Mouse (Mus musculus): ENCODE measurements around the gene Hecw2. TPM values are rescaled to one million over a fixed set of nuclear protein-coding genes. Genes with fewer than 3 reads are reported as not detected.

Hecw2 gene
- polyA plus RNA-seq, 1 experiment from 2014 or later, result 0.22 TPM

- 50% methylated on average over 3 of the region's 3 CpGs for WGBS (ENCODE audit: missing documents)
Measured at GRCm38 (mm10) chr1:53931314-53931713, 263.7 kb downstream of the Hecw2 start.

GRCm38 (mm10) chr1:53927605-53928004 lies 267.4 kb downstream of the Hecw2 start:
- Histone ChIP-seq H3K27ac (no peak overlapping the region), H3K36me3 (ENCODE audit: inconsistent target) (no peaks in the 10 kb centered on the region), H3K4me3 (ENCODE audit: inconsistent target) (no peak overlapping the region), H3K79me2 (ENCODE audit: inconsistent target) (no peaks in the 10 kb centered on the region)
- WGBS (ENCODE audit: missing documents), result 60% methylated on average over 2 of the region's 4 CpGs

More at GRCm38 (mm10) chr1:53931314-53931713, 263.7 kb downstream of the Hecw2 start:
- H3K79me2 ChIP-seq (ENCODE audit: inconsistent target), result no peaks in the 10 kb centered on the region
- no peak overlapping the region for H3K27ac ChIP-seq
- no peaks in the 10 kb centered on the region for H3K36me3 ChIP-seq (ENCODE audit: inconsistent target)
- H3K4me3 ChIP-seq (ENCODE audit: inconsistent target), result no peak overlapping the region

DNA sequence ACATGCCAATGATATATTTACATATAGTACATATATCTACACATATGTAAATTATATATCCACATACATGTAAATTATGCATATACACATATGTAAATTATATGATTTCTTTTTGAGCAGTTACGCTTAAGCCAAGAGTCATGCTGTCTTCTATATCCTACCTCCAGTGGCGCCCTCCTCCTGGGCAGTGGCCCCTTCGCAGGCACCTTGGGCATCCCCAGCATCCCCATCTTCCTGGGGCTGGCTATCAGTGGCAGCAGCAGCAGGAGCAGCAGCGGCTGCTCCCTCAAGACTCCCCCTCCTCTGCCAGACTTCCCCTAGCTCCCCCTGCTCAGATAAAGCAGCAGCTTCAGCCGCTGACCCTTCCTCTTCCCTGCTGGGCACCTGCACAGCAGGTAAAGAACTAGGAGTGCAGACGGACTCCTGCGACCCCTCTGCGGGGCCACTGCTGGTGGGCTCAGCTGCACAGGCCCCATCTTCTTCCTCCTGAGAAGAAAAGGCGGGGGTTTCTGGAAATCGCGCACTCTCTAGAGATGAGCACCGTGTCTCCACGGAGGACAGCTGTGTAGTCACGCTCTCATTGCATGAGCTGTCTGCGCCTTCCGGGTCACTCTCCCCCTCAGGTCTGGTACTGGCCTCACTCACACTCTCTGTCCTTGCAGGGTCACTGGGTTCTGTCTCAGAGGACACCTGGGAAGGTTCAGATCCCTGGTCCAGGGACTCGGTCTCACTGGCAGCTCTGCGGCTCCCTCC lies 269.6 kb downstream of the Hecw2 start:
- H3K79me2 ChIP-seq (ENCODE audit: inconsistent target), result no peaks in the 10 kb centered on the region
- H3K36me3 ChIP-seq (ENCODE audit: inconsistent target), result no peaks in the 10 kb centered on the region
- no peak overlapping the region for H3K4me3 ChIP-seq (ENCODE audit: inconsistent target)
- WGBS (ENCODE audit: missing documents), result 88% methylated on average over 18 of the region's 18 CpGs
- H3K27ac ChIP-seq, result no peak overlapping the region

- H3K36me3 ChIP-seq (ENCODE audit: inconsistent target), result no peaks in the 10 kb centered on the region
- H3K79me2 ChIP-seq (ENCODE audit: inconsistent target), result no peaks in the 10 kb centered on the region
- no peak overlapping the region for H3K4me3 ChIP-seq (ENCODE audit: inconsistent target)
- WGBS (ENCODE audit: missing documents), result 98% methylated on average over 3 of the region's 3 CpGs
- no peak overlapping the region for H3K27ac ChIP-seq
Measured at GRCm38 (mm10) chr1:53911848-53912247, 283.1 kb downstream of the Hecw2 start.

DNA sequence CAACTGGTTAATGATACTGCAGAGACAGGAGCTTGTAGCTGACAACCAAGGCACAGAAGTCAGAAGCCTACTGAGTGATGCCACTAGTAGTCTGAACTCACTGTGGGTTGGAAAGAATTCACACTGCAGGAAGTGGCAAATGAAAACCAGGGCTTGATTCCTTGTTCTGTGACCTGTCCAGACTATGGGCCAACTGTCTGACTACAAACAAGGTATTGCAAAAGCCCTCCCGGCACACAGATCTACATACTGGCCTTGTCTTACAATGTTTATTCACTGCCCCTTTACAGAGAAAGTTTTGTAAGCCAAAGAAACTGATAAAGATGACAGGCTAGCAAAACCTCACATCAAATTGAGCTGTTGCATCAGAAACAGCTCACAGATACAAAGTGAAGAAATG lies 284.7 kb downstream of the Hecw2 start:
- H3K27ac ChIP-seq, result no peak overlapping the region
- no peaks in the 10 kb centered on the region for H3K79me2 ChIP-seq (ENCODE audit: inconsistent target)
- WGBS (ENCODE audit: missing documents), result 31% methylated on average over 1 of the region's 1 CpGs
- H3K4me3 ChIP-seq (ENCODE audit: inconsistent target), result no peak overlapping the region
- H3K36me3 ChIP-seq (ENCODE audit: inconsistent target), result no peaks in the 10 kb centered on the region

- Histone ChIP-seq H3K79me2 (ENCODE audit: inconsistent target) (no peaks in the 10 kb centered on the region), H3K36me3 (ENCODE audit: inconsistent target) (no peaks in the 10 kb centered on the region), H3K4me3 (ENCODE audit: inconsistent target) (no peak overlapping the region), H3K27ac (no peak overlapping the region)
- 8% methylated on average over 3 of the region's 3 CpGs for WGBS (ENCODE audit: missing documents)
Measured at GRCm38 (mm10) chr1:53909118-53909517, 285.9 kb downstream of the Hecw2 start.

DNA sequence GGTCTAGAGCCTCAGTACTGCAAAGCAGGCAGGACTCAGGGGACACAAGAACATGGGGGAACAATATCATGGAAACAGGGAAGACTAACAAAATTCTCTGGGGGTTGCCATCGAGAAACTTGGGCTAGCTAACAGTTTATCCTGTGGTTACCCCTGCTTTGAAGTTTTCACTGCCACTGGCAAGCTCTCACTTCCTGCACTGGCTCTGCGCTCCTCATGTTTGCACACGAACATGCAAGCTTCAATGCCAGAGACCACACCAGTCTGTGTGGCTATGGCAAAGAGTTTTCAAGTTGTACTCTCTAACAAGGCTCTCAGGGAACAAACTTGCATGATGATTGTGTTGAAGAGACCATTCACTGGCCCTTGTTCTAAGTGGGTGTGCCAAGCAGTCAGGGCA lies 288.8 kb downstream of the Hecw2 start:
- 16% methylated on average over 3 of the region's 3 CpGs for WGBS (ENCODE audit: missing documents)

GRCm38 (mm10) chr1:53900416-53900815 lies 294.6 kb downstream of the Hecw2 start:
- 100% methylated on average over 2 of the region's 2 CpGs for WGBS (ENCODE audit: missing documents)
- Histone ChIP-seq H3K36me3 (ENCODE audit: inconsistent target) (no peaks in the 10 kb centered on the region), H3K79me2 (ENCODE audit: inconsistent target) (no peaks in the 10 kb centered on the region), H3K27ac (no peak overlapping the region), H3K4me3 (ENCODE audit: inconsistent target) (no peak overlapping the region)

More for the DNA sequence above, 288.8 kb downstream of the Hecw2 start:
- Histone ChIP-seq H3K36me3 (ENCODE audit: inconsistent target) (no peaks in the 10 kb centered on the region), H3K79me2 (ENCODE audit: inconsistent target) (no peaks in the 10 kb centered on the region), H3K27ac (no peak overlapping the region), H3K4me3 (ENCODE audit: inconsistent target) (no peak overlapping the region)

DNA sequence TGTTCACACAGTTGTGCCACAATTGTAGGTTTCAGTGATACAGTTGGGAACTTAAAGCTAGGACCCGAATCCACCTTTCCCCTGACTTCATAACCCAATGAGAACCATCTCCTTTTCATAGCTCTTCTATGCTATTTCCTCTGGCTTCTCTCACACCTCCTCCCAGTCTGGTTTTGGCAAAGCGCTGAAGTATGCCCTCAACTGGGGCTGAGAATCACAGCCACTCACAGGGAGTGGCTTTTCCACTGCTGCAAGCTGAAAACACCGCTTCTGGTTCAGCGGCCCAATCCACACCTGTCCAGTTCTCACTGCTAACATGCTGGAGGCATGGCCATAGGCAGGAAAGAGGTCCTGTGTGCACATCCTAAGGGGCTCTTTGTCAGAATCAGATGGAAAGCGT lies 300.7 kb downstream of the Hecw2 start:
- 94% methylated on average over 5 of the region's 5 CpGs for WGBS (ENCODE audit: missing documents)
- H3K36me3 ChIP-seq (ENCODE audit: inconsistent target), result no peaks in the 10 kb centered on the region
- no peaks in the 10 kb centered on the region for H3K79me2 ChIP-seq (ENCODE audit: inconsistent target)
- H3K27ac ChIP-seq, result no peak overlapping the region
- no peak overlapping the region for H3K4me3 ChIP-seq (ENCODE audit: inconsistent target)

DNA sequence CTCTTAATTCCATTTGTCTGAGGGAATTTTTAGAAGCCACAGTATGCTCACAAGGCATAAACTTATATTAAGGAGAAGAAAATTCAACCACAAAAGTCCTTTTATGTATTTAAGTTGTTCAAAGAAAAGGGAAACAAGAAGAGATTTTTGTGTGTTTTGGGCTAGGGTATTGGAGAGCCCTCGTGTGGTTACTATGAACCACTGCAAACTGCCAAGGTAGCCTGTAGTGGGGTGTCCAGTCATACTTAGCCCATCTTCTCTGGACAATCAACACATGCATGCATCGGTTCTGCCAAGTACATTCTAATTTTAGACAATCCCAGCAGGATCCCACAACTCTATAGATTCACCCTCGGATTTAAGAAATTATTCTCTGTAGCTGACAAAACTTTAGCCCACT lies 304.6 kb downstream of the Hecw2 start:
- Histone ChIP-seq H3K79me2 (ENCODE audit: inconsistent target) (no peaks in the 10 kb centered on the region), H3K36me3 (ENCODE audit: inconsistent target) (no peaks in the 10 kb centered on the region), H3K27ac (no peak overlapping the region), H3K4me3 (ENCODE audit: inconsistent target) (no peak overlapping the region)
- 30% methylated on average over 3 of the region's 3 CpGs for WGBS (ENCODE audit: missing documents)

- Histone ChIP-seq H3K4me3 (ENCODE audit: inconsistent target) (no peak overlapping the region), H3K27ac (no peak overlapping the region), H3K36me3 (ENCODE audit: inconsistent target) (no peaks in the 10 kb centered on the region), H3K79me2 (ENCODE audit: inconsistent target) (no peaks in the 10 kb centered on the region)
- WGBS (ENCODE audit: missing documents), result 98% methylated on average over 3 of the region's 3 CpGs
Measured at GRCm38 (mm10) chr1:53889806-53890205, 305.2 kb downstream of the Hecw2 start.

- 30% methylated on average over 2 of the region's 2 CpGs for WGBS (ENCODE audit: missing documents)
- Histone ChIP-seq H3K27ac (peak overlapping the region; percentile 33), H3K79me2 (ENCODE audit: inconsistent target) (no peaks in the 10 kb centered on the region), H3K36me3 (ENCODE audit: inconsistent target) (no peaks in the 10 kb centered on the region), H3K4me3 (ENCODE audit: inconsistent target) (no peak overlapping the region)
Measured at GRCm38 (mm10) chr1:53882480-53882879, 312.5 kb downstream of the Hecw2 start.

DNA sequence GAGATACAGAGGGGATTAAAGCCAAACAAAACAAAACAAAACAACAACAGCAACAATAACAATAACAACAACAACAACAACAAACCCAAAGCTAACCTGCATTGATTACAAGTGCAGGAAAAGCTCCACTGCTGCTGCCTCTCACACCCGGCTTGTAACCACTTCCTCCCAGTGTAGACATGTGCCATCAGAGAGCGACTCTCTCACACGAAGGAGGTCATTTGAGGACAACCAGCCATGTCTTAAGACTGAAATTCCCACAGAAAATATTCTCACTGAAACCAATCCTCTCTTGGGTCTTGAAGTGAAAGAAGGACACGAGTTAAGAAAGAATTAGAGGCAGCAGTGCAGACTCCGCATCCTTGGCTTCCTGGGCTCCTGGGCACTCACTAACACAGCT lies 319.0 kb downstream of the Hecw2 start:
- Histone ChIP-seq H3K27ac (no peak overlapping the region), H3K79me2 (ENCODE audit: inconsistent target) (no peaks in the 10 kb centered on the region), H3K36me3 (ENCODE audit: inconsistent target) (no peaks in the 10 kb centered on the region), H3K4me3 (ENCODE audit: inconsistent target) (no peak overlapping the region)
- 32% methylated on average over 5 of the region's 5 CpGs for WGBS (ENCODE audit: missing documents)

DNA sequence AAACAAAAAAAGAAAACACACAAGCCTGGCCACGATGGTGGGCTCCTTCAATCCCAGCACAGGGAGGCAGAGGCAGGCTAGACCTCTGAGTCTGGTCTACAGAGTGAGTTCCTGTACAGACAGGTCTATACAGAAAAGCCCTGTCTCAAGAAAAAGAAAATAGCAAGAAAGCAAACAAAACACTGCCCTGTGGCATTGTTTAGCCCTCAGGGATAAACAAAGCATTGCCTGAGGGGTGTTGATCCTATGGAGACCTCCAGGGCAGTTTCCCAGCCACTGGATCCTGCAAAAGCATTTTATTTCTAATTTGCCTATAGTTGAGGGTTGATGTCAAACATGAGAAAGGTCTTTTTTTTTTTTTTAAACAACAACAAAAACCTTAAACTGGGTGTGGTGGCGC lies 327.7 kb downstream of the Hecw2 start:
- Histone ChIP-seq H3K27ac (no peak overlapping the region), H3K36me3 (ENCODE audit: inconsistent target) (no peaks in the 10 kb centered on the region), H3K79me2 (ENCODE audit: inconsistent target) (no peaks in the 10 kb centered on the region), H3K4me3 (ENCODE audit: inconsistent target) (no peak overlapping the region)
- 82% methylated on average over 1 of the region's 2 CpGs for WGBS (ENCODE audit: missing documents)

- no peak overlapping the region for H3K4me3 ChIP-seq (ENCODE audit: inconsistent target)
- H3K79me2 ChIP-seq (ENCODE audit: inconsistent target), result no peaks in the 10 kb centered on the region
- 80% methylated on average over 3 of the region's 3 CpGs for whole genome bisulfite sequencing (ENCODE audit: missing documents)
- no peaks in the 10 kb centered on the region for H3K36me3 ChIP-seq (ENCODE audit: inconsistent target)
- H3K27ac ChIP-seq, result no peak overlapping the region
Measured at GRCm38 (mm10) chr1:53866374-53866902, 328.5 kb downstream of the Hecw2 start.
